Mouse (Mus musculus): Measurements from ENCODE around the gene Rtp4. TPM values are rescaled to one million over a fixed set of nuclear protein-coding genes. Genes with fewer than 3 reads are reported as not detected.

Gene Rtp4
- total RNA-seq, 1 experiment from 2014 or later, result 19.7 TPM

DNA sequence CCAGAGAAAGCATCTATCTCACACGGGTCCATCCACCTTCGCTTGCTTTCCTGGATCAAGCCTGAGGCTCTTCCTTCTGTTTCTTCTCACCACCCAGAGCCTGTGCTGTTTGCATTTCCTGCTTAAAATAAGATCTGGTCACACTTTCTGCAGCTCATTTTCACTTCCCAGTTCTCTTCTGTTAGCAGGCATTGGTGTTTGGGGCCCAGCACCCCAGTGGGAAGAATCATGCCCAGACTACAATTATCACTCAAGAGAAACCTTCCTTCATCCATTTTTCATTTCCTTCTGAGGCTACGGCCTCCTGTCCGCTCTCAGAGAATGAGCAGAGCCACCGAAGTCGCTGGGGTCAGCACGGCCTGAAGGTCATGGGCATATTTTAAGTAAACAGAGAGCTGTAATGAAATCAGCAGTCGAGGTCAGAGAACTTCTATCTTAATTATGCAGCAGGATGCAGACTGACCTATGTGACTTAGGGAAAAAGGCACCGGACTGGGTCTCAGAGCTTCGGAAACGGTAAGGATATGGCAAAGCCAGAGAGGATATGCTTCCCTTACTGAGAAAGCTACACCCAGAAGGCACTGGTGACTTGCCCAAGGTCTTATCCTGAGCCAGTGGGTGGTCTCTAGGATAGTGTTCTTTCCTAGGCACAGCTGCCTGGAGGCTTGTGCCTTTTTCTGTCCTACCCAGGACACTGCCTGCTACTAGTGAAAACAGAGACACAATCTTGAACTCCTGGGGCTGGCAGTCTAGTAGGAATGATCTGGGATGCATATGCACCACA lies 14.0 kb upstream of the Rtp4 start:
- ATAC-seq (replicated peaks; ENCODE audit: insufficient number of reproducible peaks, low FRiP score, low TSS enrichment, poor library complexity, severe bottlenecking), result no peak

DNA sequence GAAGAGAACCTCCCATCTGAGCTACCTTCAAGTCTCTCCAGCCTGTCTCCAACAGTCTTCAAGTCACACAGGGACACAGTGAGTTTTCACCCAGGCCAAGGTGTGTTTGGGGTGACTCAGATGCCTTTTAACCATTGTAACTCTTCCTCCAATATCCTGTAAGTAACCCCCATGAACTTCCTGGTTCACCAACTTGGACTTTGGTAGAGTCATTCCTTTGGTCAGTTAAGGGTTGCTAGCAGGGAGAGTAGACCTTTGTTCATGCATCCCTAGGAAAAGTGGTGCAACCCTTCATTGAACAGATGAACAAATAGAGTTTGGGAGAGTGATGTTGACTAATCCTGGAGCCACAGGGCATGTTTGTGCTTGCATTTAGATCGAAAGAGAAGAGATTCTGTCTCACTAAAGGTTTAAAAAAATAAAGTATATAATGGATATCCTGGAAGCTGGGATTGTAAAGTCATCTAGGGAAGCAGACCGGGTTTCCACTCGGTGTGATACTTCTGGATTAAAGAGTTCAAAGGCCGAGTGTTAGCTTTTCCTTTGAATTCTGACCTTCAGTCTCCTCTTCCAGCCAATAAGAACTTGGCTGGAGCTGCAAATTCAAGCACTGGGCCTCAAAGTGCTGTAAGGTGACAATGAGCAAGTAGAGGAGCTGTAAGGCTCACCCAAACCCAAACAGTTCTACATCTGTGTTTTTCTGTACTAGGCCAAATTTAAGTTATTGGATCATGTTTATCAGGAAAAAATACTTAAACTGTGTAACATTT lies 8.7 kb upstream of the Rtp4 start:
- ATAC-seq (replicated peaks; ENCODE audit: insufficient number of reproducible peaks, low FRiP score, low TSS enrichment, poor library complexity, severe bottlenecking), result no peak

DNA sequence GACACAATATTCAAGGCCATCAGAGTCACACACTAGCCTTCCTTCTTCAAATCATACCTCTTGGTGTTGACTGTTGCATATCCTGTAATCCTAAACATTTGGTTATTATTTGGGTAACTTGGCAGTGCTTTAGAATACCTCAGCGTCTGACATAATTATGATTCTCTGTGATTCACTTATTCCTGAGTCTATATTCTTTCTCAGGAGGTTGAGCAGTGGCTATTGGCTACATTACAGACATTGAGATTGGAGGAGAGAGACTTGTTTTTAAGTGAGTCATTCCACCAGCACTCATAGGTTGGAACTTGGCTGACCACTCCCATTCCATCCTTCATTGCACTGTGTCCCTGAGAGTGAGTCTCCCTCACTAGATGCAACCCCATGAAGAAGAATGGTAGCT lies 6.7 kb upstream of the Rtp4 start:
- ATAC-seq (replicated peaks; ENCODE audit: insufficient number of reproducible peaks, low FRiP score, low TSS enrichment, poor library complexity, severe bottlenecking), result no peak

DNA sequence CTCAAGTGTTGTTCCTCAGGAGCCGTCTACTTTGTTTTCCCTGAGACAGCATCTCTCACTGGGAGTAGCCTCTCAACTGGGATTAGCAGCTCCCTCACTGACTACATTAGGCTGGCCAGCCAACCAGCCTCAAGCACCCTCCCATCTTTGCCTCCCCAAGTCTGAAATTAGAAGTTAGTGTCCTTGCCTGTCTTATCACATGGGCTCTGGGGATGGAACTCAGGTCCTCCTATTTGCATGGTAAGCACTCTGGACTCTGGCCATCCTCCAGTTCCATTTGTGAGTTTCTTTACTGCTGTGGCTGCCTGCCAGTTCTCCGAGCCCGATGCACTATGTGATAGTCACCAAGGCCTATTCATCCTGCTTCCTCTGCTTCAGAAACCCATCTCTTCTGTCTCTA lies 4.3 kb upstream of the Rtp4 start:
- no peak for ATAC-seq (replicated peaks; ENCODE audit: insufficient number of reproducible peaks, low FRiP score, low TSS enrichment, poor library complexity, severe bottlenecking)

DNA sequence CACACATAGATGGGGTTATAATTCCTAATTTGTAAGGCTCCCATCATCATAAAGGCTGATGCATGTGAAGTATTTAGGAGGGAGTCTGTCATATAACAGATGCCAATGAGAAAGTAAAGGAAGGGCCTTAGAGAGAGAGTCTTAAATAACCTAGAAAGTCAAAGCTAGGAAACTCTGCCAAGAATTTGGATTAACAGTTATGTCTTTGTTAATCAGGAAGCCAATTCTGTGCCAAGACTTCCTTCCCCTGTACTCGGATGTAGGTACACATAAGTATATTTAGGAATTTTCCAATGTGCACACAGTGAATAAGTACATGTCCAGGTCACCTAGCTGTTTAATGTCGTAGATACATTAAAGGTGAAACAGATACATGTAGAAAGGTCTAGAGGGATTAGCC lies 3.5 kb upstream of the Rtp4 start:
- no peak for ATAC-seq (replicated peaks; ENCODE audit: insufficient number of reproducible peaks, low FRiP score, low TSS enrichment, poor library complexity, severe bottlenecking)

- ATAC-seq (replicated peaks; ENCODE audit: insufficient number of reproducible peaks, low FRiP score, low TSS enrichment, poor library complexity, severe bottlenecking), result no peak
These were observed 2.9 kb upstream of the Rtp4 start for GRCm38 (mm10) chr16:23517230-23517629.

GRCm38 (mm10) chr16:23517754-23518566 lies 2.1 kb upstream of the Rtp4 start:
- no peak for ATAC-seq (replicated peaks; ENCODE audit: insufficient number of reproducible peaks, low FRiP score, low TSS enrichment, poor library complexity, severe bottlenecking)

GRCm38 (mm10) chr16:23518567-23519369 lies 1.3 kb upstream of the Rtp4 start:
- ATAC-seq (replicated peaks; ENCODE audit: insufficient number of reproducible peaks, low FRiP score, low TSS enrichment, poor library complexity, severe bottlenecking), result no peak

- ATAC-seq (replicated peaks; ENCODE audit: insufficient number of reproducible peaks, low FRiP score, low TSS enrichment, poor library complexity, severe bottlenecking), result no peak
These were observed 320 bp upstream of the Rtp4 start for GRCm38 (mm10) chr16:23519771-23520170.

- no peak for ATAC-seq (replicated peaks; ENCODE audit: insufficient number of reproducible peaks, low FRiP score, low TSS enrichment, poor library complexity, severe bottlenecking)
These were observed 1.0 kb downstream of the Rtp4 start for GRCm38 (mm10) chr16:23521092-23521491.

- no peak for ATAC-seq (replicated peaks; ENCODE audit: insufficient number of reproducible peaks, low FRiP score, low TSS enrichment, poor library complexity, severe bottlenecking)
These were observed 2.0 kb downstream of the Rtp4 start for GRCm38 (mm10) chr16:23522081-23522480.

GRCm38 (mm10) chr16:23529186-23529585 lies 9.1 kb downstream of the Rtp4 start:
- ATAC-seq (replicated peaks; ENCODE audit: insufficient number of reproducible peaks, low FRiP score, low TSS enrichment, poor library complexity, severe bottlenecking), result no peak

DNA sequence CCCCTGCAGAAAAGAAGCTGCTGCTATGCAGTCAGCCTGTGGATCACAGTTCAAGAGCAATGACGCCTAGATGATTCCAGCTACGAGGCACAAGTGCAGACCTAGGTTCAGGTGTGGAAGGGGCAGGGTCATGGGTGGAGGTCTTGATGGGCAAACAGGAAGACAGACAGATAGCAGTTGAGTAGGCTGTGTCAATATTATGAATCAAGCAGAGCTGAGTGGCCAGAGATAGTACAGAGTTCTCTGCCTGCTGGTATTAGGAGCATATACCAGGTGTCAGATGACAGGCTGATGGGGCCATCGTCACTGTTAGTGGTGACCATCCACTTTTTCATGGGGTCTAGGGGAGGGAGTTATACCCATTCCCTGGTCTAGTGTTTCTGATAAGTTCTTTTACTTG lies 13.6 kb downstream of the Rtp4 start:
- ATAC-seq (replicated peaks; ENCODE audit: insufficient number of reproducible peaks, low FRiP score, low TSS enrichment, poor library complexity, severe bottlenecking), result no peak

DNA sequence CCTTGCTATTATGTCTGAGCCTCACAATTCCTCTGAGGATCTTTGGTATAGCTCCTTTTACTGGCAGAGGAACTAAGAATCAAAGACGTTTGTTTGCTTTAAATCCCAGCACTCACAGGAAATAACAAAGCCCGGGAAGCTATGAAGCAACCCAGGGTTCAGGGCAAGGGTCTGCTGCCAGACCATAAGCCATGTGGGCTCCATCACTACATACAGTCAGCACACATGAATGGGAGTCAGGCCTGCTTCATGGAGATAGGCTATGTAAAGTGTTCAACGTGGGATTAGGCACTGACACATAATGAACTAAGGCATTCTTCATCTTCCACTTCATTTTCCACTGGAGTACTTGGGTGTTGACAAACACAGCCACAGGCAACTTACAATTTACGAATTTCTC lies 21.0 kb downstream of the Rtp4 start:
- ATAC-seq (replicated peaks; ENCODE audit: insufficient number of reproducible peaks, low FRiP score, low TSS enrichment, poor library complexity, severe bottlenecking), result no peak

DNA sequence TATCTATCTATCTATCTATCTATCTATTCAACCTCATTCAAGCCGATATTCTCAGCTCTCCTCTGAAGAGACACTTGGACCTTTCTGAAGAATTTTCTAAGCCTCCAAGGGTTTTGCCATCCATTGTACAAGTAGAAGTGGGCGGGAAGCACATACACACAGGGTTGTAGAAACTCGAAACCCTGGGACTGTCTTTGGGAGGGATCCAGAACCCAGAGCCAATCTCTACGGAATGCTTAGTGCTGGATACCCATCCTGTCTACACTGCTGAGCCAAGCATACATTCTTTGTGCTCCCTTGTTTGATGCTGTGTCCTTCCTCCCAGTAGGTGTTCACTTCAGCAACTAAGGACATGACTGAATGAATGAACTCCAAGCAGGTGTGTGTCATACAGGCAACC lies 22.8 kb downstream of the Rtp4 start:
- ATAC-seq (replicated peaks; ENCODE audit: insufficient number of reproducible peaks, low FRiP score, low TSS enrichment, poor library complexity, severe bottlenecking), result no peak

- ATAC-seq (replicated peaks; ENCODE audit: insufficient number of reproducible peaks, low FRiP score, low TSS enrichment, poor library complexity, severe bottlenecking), result no peak
These were observed 24.3 kb downstream of the Rtp4 start for GRCm38 (mm10) chr16:23544361-23544760.

DNA sequence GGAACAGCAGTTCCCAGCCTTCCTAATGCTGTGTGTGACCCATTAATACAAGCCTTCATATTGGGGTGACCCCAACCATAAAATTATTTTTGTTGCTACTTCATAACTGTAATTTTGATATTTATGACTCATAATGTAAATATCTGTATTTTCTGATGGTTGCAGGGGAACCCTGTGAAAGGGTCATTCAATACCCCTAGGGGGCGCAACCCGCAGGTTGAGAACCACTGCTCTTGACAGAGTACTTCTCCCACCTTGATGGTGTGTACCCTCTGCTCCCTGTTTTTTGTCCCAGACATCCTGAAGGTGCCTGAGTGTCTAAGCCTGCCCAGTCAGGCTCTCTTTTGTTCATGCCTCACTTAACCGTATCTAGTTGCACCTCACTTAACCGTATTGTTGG lies 27.7 kb downstream of the Rtp4 start:
- no peak for ATAC-seq (replicated peaks; ENCODE audit: insufficient number of reproducible peaks, low FRiP score, low TSS enrichment, poor library complexity, severe bottlenecking)

DNA sequence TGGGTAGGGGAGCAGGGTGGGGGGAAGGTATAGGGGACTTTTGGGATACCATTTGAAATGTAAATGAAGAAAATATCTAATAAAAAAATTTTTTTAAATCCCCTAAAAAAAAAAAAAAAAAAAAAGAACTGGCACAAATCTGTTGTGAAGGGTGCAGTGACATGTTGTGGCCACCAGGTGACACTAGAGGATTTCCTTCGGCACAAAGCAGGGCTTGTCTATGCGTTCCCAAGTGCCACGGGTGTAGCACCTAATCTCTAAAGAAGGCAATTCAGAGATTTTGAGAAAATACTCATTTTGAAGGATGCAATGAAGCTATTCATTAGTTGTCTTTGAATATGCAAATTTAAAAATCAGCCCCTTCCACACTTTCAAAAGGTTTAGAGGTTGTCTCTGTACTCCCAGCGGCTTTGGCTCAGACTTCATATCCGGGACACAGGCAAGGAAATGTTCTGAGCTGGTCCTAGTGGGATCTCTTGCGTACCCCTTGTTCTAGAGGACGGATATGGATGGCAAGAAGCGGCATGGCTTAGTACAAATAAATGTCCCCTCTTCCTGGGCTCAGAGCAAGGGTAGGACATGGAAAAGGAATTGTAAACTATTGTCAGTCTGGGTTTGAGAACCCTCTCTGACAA lies 30.4 kb downstream of the Rtp4 start:
- peak; percentile 78; the same call in 1 of the 2 replicates for ATAC-seq (replicated peaks; ENCODE audit: insufficient number of reproducible peaks, low FRiP score, low TSS enrichment, poor library complexity, severe bottlenecking)

Measured in monocyte, adult 5-6 weeks (primary cell).